Mouse (Mus musculus) embryonic facial prominence, embryonic 15.5 days (tissue): ENCODE data around the gene Klk11. TPM values are rescaled to one million over a fixed set of nuclear protein-coding genes. Genes with fewer than 3 reads are reported as not detected.

Experiments used
- ATAC-seq: fragments of 200-750 bp; cut with Nextera tagmentation; 2 replicates; pipeline ENCODE4 v1.8.0; 2017; ENCODE audit warnings: low read depth, moderate TSS enrichment; ENCODE audit not compliant: insufficient number of reproducible peaks, low FRiP score, low TSS enrichment
- H3K27ac ChIP-seq: fragments of 300-500 bp; sonication (generic); replicated peaks from 2 replicates; pipeline ENCODE4 v1.5.1; 2015; ENCODE audit warnings: mild to moderate bottlenecking, inconsistent platforms
- H3K27me3 ChIP-seq: fragments of 300-500 bp; sonication (generic); 2 replicates; pipeline ENCODE4 v1.6.1; 2015; ENCODE audit warnings: inconsistent platforms
- H3K36me3 ChIP-seq: fragments of 300-500 bp; sonication (generic); 2 replicates; pipeline ENCODE4 v1.6.1; 2015; ENCODE audit warnings: mild to moderate bottlenecking, inconsistent platforms
- H3K4me1 ChIP-seq: fragments of 300-500 bp; sonication (generic); 2 replicates; pipeline ENCODE4 v1.6.1; 2015; ENCODE audit warnings: inconsistent platforms
- H3K4me2 ChIP-seq: fragments of 300-500 bp; sonication (generic); replicated peaks from 2 replicates; pipeline ENCODE4 v1.6.1; 2015; ENCODE audit warnings: mild to moderate bottlenecking, inconsistent platforms
- H3K4me3 ChIP-seq: fragments of 300-500 bp; sonication (generic); replicated peaks from 2 replicates; pipeline ENCODE4 v1.5.1; 2015; ENCODE audit warnings: mild to moderate bottlenecking, inconsistent platforms
- H3K9ac ChIP-seq: fragments of 300-500 bp; sonication (generic); 2 replicates; pipeline ENCODE4 v1.6.1; 2015; ENCODE audit warnings: inconsistent platforms
- H3K9me3 ChIP-seq: fragments of 300-500 bp; sonication (generic); replicated peaks from 2 replicates; pipeline ENCODE4 v1.6.1; 2016; ENCODE audit warnings: inconsistent platforms
- WGBS: fragments of 180-500 bp; shearing (Covaris S2); methylation state at CpG from one replicate; pipeline ENCODE4 v1.1.7; 2015; 5-methylcytosine and 5-hydroxymethylcytosine counted together
- polyA plus RNA-seq: library from polyadenylated mRNA; unstranded; fragments of >200 nt; fragmentation: Nextera tagmentation; extraction: Ambion mirVana; gene quantifications from 2 replicates; pipeline ENCODE4 v1.2.1, GENCODE M21; 2015

Klk11 gene
- 24.3 and 25.3 TPM in 2 replicates for polyA plus RNA-seq

DNA sequence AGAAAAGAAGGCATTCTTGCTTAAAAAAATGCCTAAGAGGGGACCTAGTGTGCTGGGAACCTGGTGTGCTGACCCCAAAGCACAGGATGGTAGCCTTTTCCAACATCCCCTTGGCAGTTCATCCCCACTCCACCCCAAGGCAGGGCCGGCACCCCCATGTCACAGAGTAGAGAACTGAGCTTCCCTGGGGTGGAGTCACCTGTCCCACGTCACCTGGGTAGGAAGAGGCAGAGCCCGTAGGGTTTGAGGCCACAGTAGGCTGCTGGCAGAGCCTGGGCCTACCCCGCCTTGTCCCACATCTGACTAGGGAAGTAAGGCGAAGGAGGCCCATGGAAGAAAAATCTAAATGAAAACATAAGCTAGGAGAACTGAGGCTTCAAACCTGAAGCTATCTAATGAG is at the start of gene Klk11:
Gene Klk11, plus strand, starts transcription at position 241 of the 400 bp plus-strand sequence.
- ATAC-seq, result no peak
- no peaks in the 10 kb centered on the region for H3K9me3 ChIP-seq
- WGBS, result 77% methylated on average over 5 of the region's 5 CpGs
- H3K4me1 ChIP-seq, result peaks cover 4% of the 10 kb centered on the region; the same call in 1 of the 2 replicates
- no peak within 1 kb of the TSS for H3K4me3 ChIP-seq
- H3K4me2 ChIP-seq, result peak within 1 kb of the TSS; percentile 17
- no peaks in the 10 kb centered on the region for H3K27me3 ChIP-seq
- no peaks in the 10 kb centered on the region for H3K36me3 ChIP-seq
- peak within 1 kb of the TSS; percentile 82 for H3K27ac ChIP-seq
- no peak within 1 kb of the TSS for H3K9ac ChIP-seq

- H3K27ac ChIP-seq, result no peak overlapping the region
- no peaks in the 10 kb centered on the region for H3K4me1 ChIP-seq
- H3K27me3 ChIP-seq, result no peaks in the 10 kb centered on the region
- WGBS, result 72% methylated on average over 1 of the region's 1 CpGs
- no peak overlapping the region for H3K9ac ChIP-seq
- ATAC-seq, result no peak
- H3K4me2 ChIP-seq, result no peak overlapping the region
- H3K36me3 ChIP-seq, result no peaks in the 10 kb centered on the region
- H3K4me3 ChIP-seq, result no peak overlapping the region
- H3K9me3 ChIP-seq, result no peaks in the 10 kb centered on the region
Observed at GRCm38 (mm10) chr7:43747788-43748187, 26.6 kb upstream of the Klk11 start.

- H3K9me3 ChIP-seq, result no peaks in the 10 kb centered on the region
- no peaks in the 10 kb centered on the region for H3K36me3 ChIP-seq
- no peak for ATAC-seq
- no peaks in the 10 kb centered on the region for H3K4me1 ChIP-seq
- H3K4me2 ChIP-seq, result no peak overlapping the region
- H3K4me3 ChIP-seq, result no peak overlapping the region
- no peak overlapping the region for H3K27ac ChIP-seq
- no peak overlapping the region for H3K9ac ChIP-seq
- no peaks in the 10 kb centered on the region for H3K27me3 ChIP-seq
- 68% methylated on average over 2 of the region's 2 CpGs for WGBS
Observed at GRCm38 (mm10) chr7:43752806-43753205, 21.6 kb upstream of the Klk11 start.

DNA sequence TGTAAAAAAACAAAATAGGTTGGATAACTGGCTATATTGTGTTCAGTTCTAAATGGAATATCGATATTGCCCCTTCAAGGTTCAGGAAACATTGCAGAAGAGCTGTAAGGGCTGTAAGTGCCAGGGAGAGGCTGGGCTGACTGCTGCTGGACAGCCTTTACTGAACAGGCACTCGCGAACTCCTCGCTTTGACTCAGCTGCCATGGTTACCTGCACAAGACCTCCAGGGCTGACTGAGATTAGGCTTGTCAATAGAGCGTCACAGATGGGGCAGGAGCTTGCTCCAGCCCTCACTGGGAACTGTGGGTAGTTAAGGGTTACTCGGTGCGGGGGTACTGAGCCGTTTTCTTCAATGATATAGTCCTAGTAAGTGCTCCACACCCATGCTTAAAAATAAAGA is 7.9 kb upstream of the Klk11 start:
- Histone ChIP-seq H3K4me1 (no peaks in the 10 kb centered on the region), H3K4me2 (no peak overlapping the region), H3K36me3 (no peaks in the 10 kb centered on the region), H3K27ac (no peak overlapping the region), H3K9ac (no peak overlapping the region), H3K9me3 (no peaks in the 10 kb centered on the region), H3K4me3 (no peak overlapping the region), H3K27me3 (no peaks in the 10 kb centered on the region)
- no peak for ATAC-seq
- WGBS, result 44% methylated on average over 8 of the region's 8 CpGs

GRCm38 (mm10) chr7:43768597-43768996 is 5.8 kb upstream of the Klk11 start, which contains the start of gene Klk12:
Klk12 (plus strand) TSS chr7:43768897.
- no peaks in the 10 kb centered on the region for H3K27me3 ChIP-seq
- H3K27ac ChIP-seq, result no peak within 1 kb of the TSS
- no peak within 1 kb of the TSS for H3K9ac ChIP-seq
- no peaks in the 10 kb centered on the region for H3K36me3 ChIP-seq
- no peak within 1 kb of the TSS for H3K4me3 ChIP-seq
- H3K4me2 ChIP-seq, result no peak within 1 kb of the TSS
- ATAC-seq, result no peak
- 62% methylated on average over 4 of the region's 4 CpGs for WGBS
- H3K4me1 ChIP-seq, result no peaks in the 10 kb centered on the region
- no peaks in the 10 kb centered on the region for H3K9me3 ChIP-seq

- WGBS, result 92% methylated on average over 8 of the region's 8 CpGs
- Histone ChIP-seq H3K27ac (no peak overlapping the region), H3K36me3 (no peaks in the 10 kb centered on the region), H3K4me2 (no peak overlapping the region), H3K27me3 (no peaks in the 10 kb centered on the region), H3K9ac (no peak overlapping the region), H3K9me3 (no peaks in the 10 kb centered on the region), H3K4me1 (peaks cover under 1% of the 10 kb centered on the region; the same call in 1 of the 2 replicates), H3K4me3 (no peak overlapping the region)
- no peak for ATAC-seq
Observed at GRCm38 (mm10) chr7:43769636-43770035, 4.8 kb upstream of the Klk11 start.

DNA sequence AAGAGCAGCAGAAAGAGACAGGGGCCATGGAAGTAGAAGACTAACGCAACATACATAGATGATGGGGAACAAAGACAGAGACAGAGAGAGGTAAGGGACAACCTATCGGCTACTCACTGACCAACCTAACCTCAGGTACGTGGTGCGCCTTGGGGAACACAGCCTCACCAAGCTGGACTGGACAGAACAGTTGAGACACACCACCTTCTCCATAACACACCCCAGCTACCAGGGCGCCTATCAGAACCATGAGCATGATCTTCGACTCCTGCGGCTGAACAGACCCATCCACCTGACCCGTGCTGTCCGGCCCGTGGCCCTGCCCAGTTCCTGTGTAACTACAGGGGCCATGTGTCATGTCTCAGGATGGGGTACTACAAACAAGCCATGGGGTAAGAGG is 3.7 kb upstream of the Klk11 start:
- WGBS, result 93% methylated on average over 10 of the region's 10 CpGs
- Histone ChIP-seq H3K4me3 (no peak overlapping the region), H3K9me3 (no peaks in the 10 kb centered on the region), H3K9ac (no peak overlapping the region), H3K4me2 (no peak overlapping the region), H3K4me1 (peaks cover 4% of the 10 kb centered on the region; the same call in 1 of the 2 replicates), H3K27me3 (no peaks in the 10 kb centered on the region), H3K27ac (no peak overlapping the region), H3K36me3 (no peaks in the 10 kb centered on the region)
- no peak for ATAC-seq

GRCm38 (mm10) chr7:43771916-43772315 is 2.5 kb upstream of the Klk11 start:
- no peak overlapping the region for H3K27ac ChIP-seq
- H3K4me1 ChIP-seq, result peaks cover 4% of the 10 kb centered on the region; the same call in 1 of the 2 replicates
- ATAC-seq, result no peak
- no peaks in the 10 kb centered on the region for H3K9me3 ChIP-seq
- no peaks in the 10 kb centered on the region for H3K27me3 ChIP-seq
- no peak overlapping the region for H3K4me2 ChIP-seq
- H3K4me3 ChIP-seq, result no peak overlapping the region
- H3K9ac ChIP-seq, result no peak overlapping the region
- 89% methylated on average over 6 of the region's 6 CpGs for WGBS
- H3K36me3 ChIP-seq, result no peaks in the 10 kb centered on the region

DNA sequence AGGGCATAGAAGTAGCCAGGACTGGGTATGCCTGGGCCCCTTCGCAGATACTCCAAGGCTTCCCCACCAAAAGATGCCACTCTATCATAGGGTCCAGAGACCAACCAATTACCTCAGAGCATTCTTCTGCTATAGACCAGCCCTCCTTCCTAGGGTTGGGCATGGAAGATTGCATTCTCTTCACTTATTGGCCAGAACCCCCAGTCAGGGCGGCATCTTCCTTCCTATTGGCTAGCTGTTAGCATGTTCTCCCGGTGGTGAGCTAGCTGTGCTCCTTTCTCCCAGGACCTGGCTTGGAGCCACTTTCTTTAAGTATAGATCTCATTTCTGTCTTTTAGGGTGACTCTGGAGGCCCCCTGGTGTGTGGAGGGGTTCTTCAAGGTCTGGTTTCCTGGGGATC is 1.5 kb upstream of the Klk11 start:
- Histone ChIP-seq H3K9ac (no peak overlapping the region), H3K4me3 (no peak overlapping the region), H3K4me2 (no peak overlapping the region), H3K4me1 (peaks cover 4% of the 10 kb centered on the region; the same call in 1 of the 2 replicates), H3K9me3 (no peaks in the 10 kb centered on the region), H3K27ac (no peak overlapping the region), H3K36me3 (no peaks in the 10 kb centered on the region), H3K27me3 (no peaks in the 10 kb centered on the region)
- WGBS, result 77% methylated on average over 3 of the region's 3 CpGs
- no peak for ATAC-seq

GRCm38 (mm10) chr7:43774802-43775201 is 398 bp downstream of the Klk11 start:
- peak overlapping the region; percentile 82 for H3K27ac ChIP-seq

GRCm38 (mm10) chr7:43775311-43776057 is 1.1 kb downstream of the Klk11 start:
- Histone ChIP-seq H3K4me1 (peaks cover 5% of the 10 kb centered on the region; the same call in 1 of the 2 replicates), H3K36me3 (no peaks in the 10 kb centered on the region), H3K27me3 (no peaks in the 10 kb centered on the region), H3K9me3 (no peaks in the 10 kb centered on the region), H3K4me2 (peak overlapping the region; percentile 17; the same call in 1 of the 2 replicates), H3K4me3 (no peak overlapping the region), H3K9ac (no peak overlapping the region), H3K27ac (peak overlapping the region; percentile 82)
- ATAC-seq, result no peak
- WGBS, result 36% methylated on average over 7 of the region's 7 CpGs

More at GRCm38 (mm10) chr7:43774802-43775201, 398 bp downstream of the Klk11 start:
- Histone ChIP-seq H3K4me3 (no peak overlapping the region), H3K27me3 (no peaks in the 10 kb centered on the region), H3K36me3 (no peaks in the 10 kb centered on the region), H3K9me3 (no peaks in the 10 kb centered on the region), H3K4me1 (peaks cover 4% of the 10 kb centered on the region; the same call in 1 of the 2 replicates), H3K4me2 (peak overlapping the region; percentile 17), H3K9ac (no peak overlapping the region)
- ATAC-seq, result peak; percentile 45
- WGBS, result 42% methylated on average over 6 of the region's 6 CpGs
